Mouse (Mus musculus): ENCODE measurements around the gene Ndufa3. TPM values are rescaled to one million over a fixed set of nuclear protein-coding genes. Genes with fewer than 3 reads are reported as not detected.
A peak's percentile ranks its signal among the peaks of the same experiment; 100 is the strongest.

Ndufa3 gene
- total RNA-seq, 2 experiments from 2014 or later: 576 to 686 TPM

GRCm38 (mm10) chr7:3608668-3609067 is 8.5 kb upstream of the Ndufa3 start:
- no peak for DNase-seq (ENCODE audit: extremely low spot score in 1 of 2, low spot score in 1 of 2)

GRCm38 (mm10) chr7:3609082-3609481 is 8.1 kb upstream of the Ndufa3 start:
- no peak for DNase-seq (ENCODE audit: extremely low spot score in 1 of 2, low spot score in 1 of 2)

GRCm38 (mm10) chr7:3610437-3610836 is 6.7 kb upstream of the Ndufa3 start:
- DNase-seq (ENCODE audit: extremely low spot score in 1 of 2, low spot score in 1 of 2): no peak

- no peak for DNase-seq (ENCODE audit: extremely low spot score in 1 of 2, low spot score in 1 of 2)
Measured at GRCm38 (mm10) chr7:3611006-3611405, 6.2 kb upstream of the Ndufa3 start.

GRCm38 (mm10) chr7:3614021-3614420 is 3.2 kb upstream of the Ndufa3 start:
- no peak for DNase-seq (ENCODE audit: extremely low spot score in 1 of 2, low spot score in 1 of 2)

GRCm38 (mm10) chr7:3616057-3616388 is 1.1 kb upstream of the Ndufa3 start, which contains the start of gene Oscar:
Gene Oscar (minus strand): TSS chr7:3616157.
- DNase-seq (ENCODE audit: extremely low spot score in 1 of 2, low spot score in 1 of 2): no peak

- peak in 1 of 2 experiments; percentile 53 for DNase-seq (ENCODE audit: extremely low spot score in 1 of 2, low spot score in 1 of 2)
Measured at GRCm38 (mm10) chr7:3616389-3617241, 558 bp upstream of the Ndufa3 start.

- DNase-seq (ENCODE audit: extremely low spot score in 1 of 2, low spot score in 1 of 2): no peak
Measured at GRCm38 (mm10) chr7:3629030-3629429, 11.9 kb downstream of the Ndufa3 start.

- peak; percentile 82 to 92 for DNase-seq (ENCODE audit: extremely low spot score in 1 of 2, low spot score in 1 of 2)
Measured at GRCm38 (mm10) chr7:3629543-3630477, 12.6 kb downstream of the Ndufa3 start, which contains the start of the genes Tfpt and Prpf31. Gene Tfpt (minus strand): TSS chr7:3629929. Gene Prpf31 (plus strand): TSS chr7:3629985.

GRCm38 (mm10) chr7:3630478-3630815 is 13.3 kb downstream of the Ndufa3 start:
- DNase-seq (ENCODE audit: extremely low spot score in 1 of 2, low spot score in 1 of 2): no peak

GRCm38 (mm10) chr7:3643412-3643811 is 26.2 kb downstream of the Ndufa3 start:
- DNase-seq (ENCODE audit: extremely low spot score in 1 of 2, low spot score in 1 of 2): no peak

GRCm38 (mm10) chr7:3643843-3644242 is 26.7 kb downstream of the Ndufa3 start:
- no peak for DNase-seq (ENCODE audit: extremely low spot score in 1 of 2, low spot score in 1 of 2)

- peak in 1 of 2 experiments; percentile 81 for DNase-seq (ENCODE audit: extremely low spot score in 1 of 2, low spot score in 1 of 2)
Measured at GRCm38 (mm10) chr7:3644348-3644671, 27.1 kb downstream of the Ndufa3 start.

- DNase-seq (ENCODE audit: extremely low spot score in 1 of 2, low spot score in 1 of 2): peak; percentile 87 to 93
Measured at GRCm38 (mm10) chr7:3644672-3645487, 27.7 kb downstream of the Ndufa3 start, which contains the start of gene Cnot3. Gene Cnot3 (plus strand): TSS chr7:3645268.

GRCm38 (mm10) chr7:3645488-3646025 is 28.4 kb downstream of the Ndufa3 start:
- no peak for DNase-seq (ENCODE audit: extremely low spot score in 1 of 2, low spot score in 1 of 2)

GRCm38 (mm10) chr7:3646188-3646587 is 29.0 kb downstream of the Ndufa3 start:
- no peak for DNase-seq (ENCODE audit: extremely low spot score in 1 of 2, low spot score in 1 of 2)

GRCm38 (mm10) chr7:3646641-3647040 is 29.5 kb downstream of the Ndufa3 start:
- no peak for DNase-seq (ENCODE audit: extremely low spot score in 1 of 2, low spot score in 1 of 2)

- no peak for DNase-seq (ENCODE audit: extremely low spot score in 1 of 2, low spot score in 1 of 2)
Measured at GRCm38 (mm10) chr7:3656966-3657365, 39.8 kb downstream of the Ndufa3 start.

- no peak for DNase-seq (ENCODE audit: extremely low spot score in 1 of 2, low spot score in 1 of 2)
Measured at GRCm38 (mm10) chr7:3658578-3658977, 41.4 kb downstream of the Ndufa3 start.

Data from layer of hippocampus, postnatal 25 days (tissue).